Mouse (Mus musculus) cerebellum, adult 11 months (tissue): ENCODE data around the gene 4930558K02Rik.

ENCODE experiments used
- DNase-seq: peaks from one replicate; pipeline ENCODE4 v3.0.0; 2022

4930558K02Rik gene

DNA sequence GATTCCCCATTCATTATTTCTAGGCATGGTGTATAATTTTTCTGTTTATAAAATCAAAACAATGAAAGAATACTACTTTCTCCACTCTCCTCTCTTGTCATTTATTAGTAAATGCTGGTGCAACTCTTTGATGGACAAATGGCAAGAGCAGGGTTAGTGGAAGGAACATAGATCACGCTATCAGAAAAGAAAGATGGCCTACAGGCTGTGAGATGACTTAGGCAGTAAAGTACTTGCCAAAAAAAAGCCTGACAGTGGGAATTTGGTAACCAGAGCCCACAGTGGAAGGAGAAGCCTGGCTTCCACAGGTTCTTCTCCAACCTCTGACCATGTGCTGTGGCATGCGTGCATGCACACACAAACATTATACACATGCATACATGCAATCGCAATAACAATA lies 84.4 kb downstream of the 4930558K02Rik start:
- no peak for DNase-seq

DNA sequence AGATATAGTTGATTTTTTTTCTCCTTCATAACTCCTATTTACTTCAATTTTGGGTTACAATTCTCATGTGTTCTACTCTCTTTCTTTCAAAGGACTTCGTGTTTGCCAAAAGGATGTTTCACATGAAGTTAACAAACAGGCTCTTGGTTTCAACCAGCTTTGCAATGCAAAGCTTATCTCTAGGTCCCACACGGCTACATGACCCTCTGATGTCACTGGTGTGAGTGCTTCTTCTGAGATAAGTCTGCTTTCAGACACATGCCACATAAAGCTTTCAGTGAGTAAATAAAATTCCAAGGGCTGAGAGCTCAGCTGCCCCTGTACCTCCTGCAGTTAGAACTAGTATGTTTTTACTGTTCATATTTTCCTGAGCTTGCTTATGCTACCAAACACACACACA lies 84.9 kb downstream of the 4930558K02Rik start:
- DNase-seq: no peak

DNA sequence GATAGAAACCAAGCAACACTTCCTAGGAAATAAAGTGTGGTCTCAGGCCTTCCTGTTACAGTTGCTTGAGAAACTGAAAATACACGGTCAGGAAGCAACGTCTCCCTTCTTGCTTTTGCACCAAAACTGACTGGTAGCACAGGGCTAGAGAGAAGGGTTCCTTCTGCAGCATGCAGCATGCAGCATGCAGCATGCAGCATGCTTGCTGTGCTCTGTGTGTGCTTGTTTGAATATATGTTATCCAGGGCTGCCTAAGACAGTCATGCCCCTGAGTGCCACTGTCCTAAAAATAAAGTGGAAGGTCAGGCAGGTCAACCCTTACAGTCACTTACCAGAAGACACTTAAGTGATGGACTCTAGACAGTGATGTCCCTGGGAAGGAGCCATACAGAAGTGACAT lies 85.3 kb downstream of the 4930558K02Rik start:
- DNase-seq: no peak
